Mouse (Mus musculus): ENCODE measurements at regions not wholly inside any gene's neighbourhood (a gene's known extent, or its start where the extent isn't known, plus 50 kb on each side); places are given as distances from the start of the nearest gene placed in this dataset.

DNA sequence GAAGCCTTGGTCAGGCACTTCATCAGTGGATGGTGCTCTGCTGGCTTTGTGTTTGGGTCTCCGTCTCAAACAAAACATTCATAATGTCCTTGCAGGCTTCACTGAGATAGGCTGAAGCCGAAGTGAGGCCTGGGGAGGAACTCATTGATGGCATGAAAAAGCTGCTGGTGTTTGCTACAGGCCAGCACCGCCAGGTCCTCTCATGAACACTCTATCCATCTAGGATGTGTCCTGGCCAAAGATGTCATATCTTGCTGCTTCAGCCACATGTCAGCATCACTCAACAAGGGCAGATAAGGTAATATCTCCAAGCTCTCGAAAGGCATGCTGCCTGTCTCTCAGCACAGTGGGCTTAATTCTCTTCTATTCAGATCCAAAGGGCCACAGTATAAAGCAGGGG is 69.1 kb upstream of the Tenm3 start:
- TF ChIP-seq POLR2A (IDR thresholded peaks at IDR 0.05; ENCODE audit: extremely low read depth, insufficient read depth, low read length) (no peak), CTCF (IDR thresholded peaks at IDR 0.05; ENCODE audit: extremely low read depth, insufficient read depth, low read length) (no peak)
